Mouse (Mus musculus) frontal cortex, postnatal 25 days (tissue): ENCODE measurements around the gene Parg.

Source experiments
- DNase-seq, 2 experiments: peaks; one replicate each; pipeline ENCODE4 v3.0.0; 2022; ENCODE audit warnings: low spot score in 2 of 2

Gene Parg

GRCm38 (mm10) chr14:32321732-32322685, 120.3 kb downstream of the Parg start, which contains the start of gene Ogdhl:
Gene Ogdhl, plus strand, starts transcription at chr14:32322019.
- DNase-seq, result peak; percentile 66 to 68

GRCm38 (mm10) chr14:32323221-32323620, 121.5 kb downstream of the Parg start:
- no peak for DNase-seq

GRCm38 (mm10) chr14:32327366-32327765, 125.6 kb downstream of the Parg start:
- no peak for DNase-seq

- DNase-seq, result no peak
These were observed 131.0 kb downstream of the Parg start for GRCm38 (mm10) chr14:32332515-32333445.

GRCm38 (mm10) chr14:32336021-32336420, 134.3 kb downstream of the Parg start:
- DNase-seq, result no peak

- no peak for DNase-seq
These were observed 134.8 kb downstream of the Parg start for GRCm38 (mm10) chr14:32336547-32336946.

GRCm38 (mm10) chr14:32341823-32342222, 140.1 kb downstream of the Parg start:
- DNase-seq, result no peak

GRCm38 (mm10) chr14:32344176-32344575, 142.4 kb downstream of the Parg start:
- no peak for DNase-seq

- DNase-seq, result no peak
These were observed 142.9 kb downstream of the Parg start for GRCm38 (mm10) chr14:32344694-32345093.
